Mouse (Mus musculus): ENCODE data around the gene Ttyh2.

DNA sequence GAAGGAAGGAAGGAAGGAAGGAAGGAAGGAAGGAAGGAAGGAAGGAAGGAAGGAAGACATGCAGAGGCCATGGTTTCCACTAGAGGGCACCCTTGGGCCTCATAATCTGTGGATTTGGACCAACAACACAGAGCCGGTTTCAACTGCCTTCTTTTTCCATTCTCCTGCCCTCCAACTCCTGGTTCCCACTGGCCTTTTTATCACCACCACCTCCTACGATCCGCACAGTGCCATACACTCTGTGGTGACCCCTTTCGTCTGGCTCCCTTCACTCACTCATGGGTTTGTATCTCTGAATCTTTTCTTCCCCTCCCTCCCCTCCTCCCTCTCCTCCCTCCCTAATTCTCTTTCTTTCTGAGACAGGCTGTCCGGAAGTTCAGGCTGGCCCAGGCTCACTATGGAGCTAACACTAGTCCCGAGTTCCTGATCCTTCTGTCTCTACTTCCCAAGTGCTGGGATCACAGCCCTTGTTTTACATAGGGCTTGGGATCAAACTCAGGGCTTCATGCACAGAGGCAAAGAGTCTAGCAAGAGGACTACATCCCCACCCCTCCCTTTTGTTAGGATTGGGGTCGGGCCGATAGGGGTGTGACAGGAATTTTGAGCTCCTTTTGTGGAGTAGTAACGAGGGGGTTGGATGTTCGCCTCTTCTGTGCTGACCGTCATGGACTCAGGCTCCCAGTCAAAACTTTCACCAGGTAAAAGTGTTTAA lies 61.8 kb downstream of the Ttyh2 start:
- TF ChIP-seq GATA1 (IDR thresholded peaks at IDR 0.05; ENCODE audit: borderline replicate concordance, low read length) (no peak), CTCF (IDR thresholded peaks at IDR 0.05; ENCODE audit: low read depth, low read length) (0 out of 2 replicates have a peak, but pooled peaks have one; percentile 24), GATA2 (IDR thresholded peaks at IDR 0.05; ENCODE audit: borderline replicate concordance, low read depth, low read length) (no peak), TAL1 (conservative IDR thresholded peaks at IDR 0.05; ENCODE audit: low read depth, low read length) (no peak)
